Comparison of ENCODE assay signal across 12 mouse cellular contexts in genomic region chr11:96299781-96300180, GRCm38 (mm10). TPM values are rescaled to one million over a fixed set of nuclear protein-coding genes. Genes with fewer than 3 reads are reported as not detected.
A peak's percentile ranks its signal among the peaks of the same experiment; 100 is the strongest.
DNase-seq lines count a peak whose midpoint lies in the region; ATAC-seq and TF ChIP-seq lines count a peak whose summit lies in the region.
"Had no signal": no experiment of that assay in that cellular context is flagged by ENCODE, and none has a peak within 500 bp of the region (broad histone marks: within the 10 kb centered on the region; RNA-seq: fewer than 3 reads in every experiment).

No protein-coding gene starts in this region.

- 14% methylated on average over 9 of the region's 9 CpGs for WGBS in kidney, postnatal 0 days
- WGBS in intestine, postnatal 0 days: 8% methylated on average over 9 of the region's 9 CpGs
- 15% methylated on average over 9 of the region's 9 CpGs for WGBS in small intestine, adult 2 months

- TF ChIP-seq POLR2A in small intestine, adult 2 months (IDR thresholded peaks at IDR 0.05; ENCODE audit: low read depth, low read length): no peak

- no peaks in the 10 kb centered on the region for H3K27me3 ChIP-seq in kidney, postnatal 0 days (ENCODE audit: insufficient read depth, low read length)
- H3K27me3 ChIP-seq in intestine, postnatal 0 days (replicated peaks; ENCODE audit: control insufficient read depth, insufficient read depth, low read length): peaks cover 83% of the 10 kb centered on the region
- H3K27me3 ChIP-seq in small intestine, adult 2 months (ENCODE audit: control insufficient read depth, insufficient read depth, low read length): peaks cover 84% of the 10 kb centered on the region

- H3K9ac ChIP-seq in kidney, postnatal 0 days (ENCODE audit: low read depth, low read length): peak overlapping the region; percentile 98
- peak overlapping the region; percentile 70; the same call in 1 of the 2 replicates for H3K9ac ChIP-seq in intestine, postnatal 0 days (ENCODE audit: low read depth, low read length)

- H3K4me2 ChIP-seq in kidney, postnatal 0 days (ENCODE audit: low read length): peak overlapping the region; percentile 96
- H3K4me2 ChIP-seq in intestine, postnatal 0 days (replicated peaks; ENCODE audit: low read depth): peak overlapping the region; percentile 82

- DNase-seq in adrenal gland, postnatal 14 days: peak; percentile 32
- DNase-seq in adrenal gland, postnatal 36 days: no peak
- no peak for DNase-seq in kidney, postnatal 0 days (ENCODE audit: low spot score)
- no peak for DNase-seq in kidney, adult 18-20 months
- DNase-seq in frontal cortex, postnatal 14 days (ENCODE audit: low spot score in 2 of 2): no peak
- DNase-seq: thymus, adult 2 months had no signal

- H3K4me3 ChIP-seq in kidney, postnatal 0 days (replicated peaks; ENCODE audit: low read depth, low read length): peak overlapping the region; percentile 83
- H3K4me3 ChIP-seq in intestine, postnatal 0 days (ENCODE audit: low read depth, low read length): peak overlapping the region; percentile 53
- peak overlapping the region; percentile 67 for H3K4me3 ChIP-seq in small intestine, adult 2 months (ENCODE audit: low read depth, low read length)

- ATAC-seq in kidney, postnatal 0 days (replicated peaks; ENCODE audit: low FRiP score, low read depth): no peak
- no peak for ATAC-seq in intestine, postnatal 0 days
- no peak for ATAC-seq in megakaryocyte-erythroid progenitor cell, adult 5-6 weeks (replicated peaks; ENCODE audit: low FRiP score, low TSS enrichment, poor library complexity, severe bottlenecking)

- H3K36me3 ChIP-seq in kidney, postnatal 0 days (ENCODE audit: insufficient read depth, low read length): 0 out of 2 replicates have a peak, but pooled peaks cover 5% of the 10 kb centered on the region
- no peaks in the 10 kb centered on the region for H3K36me3 ChIP-seq in intestine, postnatal 0 days (ENCODE audit: control insufficient read depth, insufficient read depth)
- no peaks in the 10 kb centered on the region for H3K36me3 ChIP-seq in small intestine, adult 2 months (ENCODE audit: control insufficient read depth, insufficient read depth, low read length)
- H3K36me3 ChIP-seq: forebrain, embryonic 10.5 days had no signal

- TF ChIP-seq CTCF in kidney, postnatal 0 days (IDR thresholded peaks at IDR 0.05; ENCODE audit: low read depth): no peak
- no peak for TF ChIP-seq CTCF in intestine, postnatal 0 days (IDR thresholded peaks at IDR 0.05; ENCODE audit: low read depth)
- TF ChIP-seq CTCF in small intestine, adult 2 months (IDR thresholded peaks at IDR 0.05; ENCODE audit: extremely low read depth, insufficient read length, insufficient replicate concordance, low read depth, low read length): no peak

- peaks cover 24% of the 10 kb centered on the region for H3K4me1 ChIP-seq in kidney, postnatal 0 days (replicated peaks; ENCODE audit: insufficient read depth, low read length)
- H3K4me1 ChIP-seq in intestine, postnatal 0 days (replicated peaks; ENCODE audit: control insufficient read depth, insufficient read depth, low read length): no peaks in the 10 kb centered on the region; the same call in 1 of the 2 replicates
- H3K4me1 ChIP-seq in small intestine, adult 2 months (ENCODE audit: control insufficient read depth, insufficient read depth, insufficient read length, low read length): peaks cover 7% of the 10 kb centered on the region; the same call in 1 of the 2 replicates

- H3K27ac ChIP-seq in kidney, postnatal 0 days: peak overlapping the region; percentile 92
- H3K27ac ChIP-seq in intestine, postnatal 0 days (ENCODE audit: low read depth, low read length): peak overlapping the region; percentile 60; the same call in 1 of the 2 replicates
- no peak overlapping the region for H3K27ac ChIP-seq in small intestine, adult 2 months (ENCODE audit: insufficient read depth, low read depth, low read length)
- H3K27ac ChIP-seq: forebrain, embryonic 10.5 days had no signal

- no peaks in the 10 kb centered on the region for H3K9me3 ChIP-seq in kidney, postnatal 0 days (replicated peaks; ENCODE audit: low read length)
- H3K9me3 ChIP-seq in intestine, postnatal 0 days (ENCODE audit: control insufficient read depth): no peaks in the 10 kb centered on the region
- H3K9me3 ChIP-seq: forebrain, embryonic 10.5 days had no signal

RNA-seq across cellular contexts. Expression of gene Hoxb5, which starts 3.4 kb away (rescaled TPM):
- 17.1 and 18.7 TPM in 2 replicates for total RNA-seq in adrenal gland, postnatal 14 days (2021)
- total RNA-seq in adrenal gland, postnatal 36 days (2021): 10 to 100 TPM; 16.1 to 27.0 TPM
- polyA plus RNA-seq in kidney, postnatal 0 days (2015; fragmentation: Nextera tagmentation; extraction: Ambion mirVana): 10.2 and 12.9 TPM in 2 replicates
- polyA plus RNA-seq in intestine, postnatal 0 days (2015; fragmentation: Nextera tagmentation; extraction: Ambion mirVana): 14.7 and 15.8 TPM in 2 replicates
- polyA plus RNA-seq in small intestine, adult 2 months (2012; rRNA removed): 1.8 and 3.2 TPM in 2 replicates
- not detected in 2 replicates for total RNA-seq in megakaryocyte-erythroid progenitor cell, adult 5-6 weeks (2014; fragmentation: Nextera tagmentation)
- total RNA-seq in megakaryocyte-erythroid progenitor cell, adult 5-6 weeks (2017): not detected in 2 replicates
- total RNA-seq: left cerebral cortex, adult 8-10 months; neutrophil, adult 5-6 weeks had no signal
- polyA plus RNA-seq: forebrain, embryonic 10.5 days had no signal

RNA-seq across cellular contexts. Expression of gene Hoxb6, which starts 7.5 kb away (rescaled TPM):
- total RNA-seq in adrenal gland, postnatal 14 days (2021): 35.7 and 39.8 TPM in 2 replicates
- total RNA-seq in adrenal gland, postnatal 36 days (2021): 10 to 100 TPM; 43.9 to 62.2 TPM
- 45.0 and 47.8 TPM in 2 replicates for polyA plus RNA-seq in kidney, postnatal 0 days (2015; fragmentation: Nextera tagmentation; extraction: Ambion mirVana)
- polyA plus RNA-seq in intestine, postnatal 0 days (2015; fragmentation: Nextera tagmentation; extraction: Ambion mirVana): 5.7 and 6.4 TPM in 2 replicates
- 1.0 and 8.3 TPM in 2 replicates for polyA plus RNA-seq in small intestine, adult 2 months (2012; rRNA removed)
- total RNA-seq in megakaryocyte-erythroid progenitor cell, adult 5-6 weeks (2014; fragmentation: Nextera tagmentation): not detected in 2 replicates
- total RNA-seq in megakaryocyte-erythroid progenitor cell, adult 5-6 weeks (2017): 0.72 TPM in 1 of 2 replicates, not detected in the other
- total RNA-seq: left cerebral cortex, adult 8-10 months; neutrophil, adult 5-6 weeks had no signal
- polyA plus RNA-seq: forebrain, embryonic 10.5 days had no signal

RNA-seq across cellular contexts. Expression of gene Hoxb7, which starts 13.4 kb away (rescaled TPM):
- total RNA-seq in adrenal gland, postnatal 14 days (2021): 34.3 and 37.8 TPM in 2 replicates
- 10 to 100 TPM; 35.5 to 49.8 TPM for total RNA-seq in adrenal gland, postnatal 36 days (2021)
- 56.1 and 58.9 TPM in 2 replicates for polyA plus RNA-seq in kidney, postnatal 0 days (2015; fragmentation: Nextera tagmentation; extraction: Ambion mirVana)
- 7.6 and 8.5 TPM in 2 replicates for polyA plus RNA-seq in intestine, postnatal 0 days (2015; fragmentation: Nextera tagmentation; extraction: Ambion mirVana)
- polyA plus RNA-seq in small intestine, adult 2 months (2012; rRNA removed): 0.17 and 1.5 TPM in 2 replicates
- not detected in 2 replicates for total RNA-seq in megakaryocyte-erythroid progenitor cell, adult 5-6 weeks (2014; fragmentation: Nextera tagmentation)
- total RNA-seq in megakaryocyte-erythroid progenitor cell, adult 5-6 weeks (2017): not detected in 2 replicates
- total RNA-seq: left cerebral cortex, adult 8-10 months; neutrophil, adult 5-6 weeks had no signal
- polyA plus RNA-seq: forebrain, embryonic 10.5 days had no signal

RNA-seq across cellular contexts. Expression of gene Hoxb8, which starts 18.1 kb away (rescaled TPM):
- 56.7 and 59.4 TPM in 2 replicates for total RNA-seq in adrenal gland, postnatal 14 days (2021)
- 10 to 100 TPM; 59.4 to 80.5 TPM for total RNA-seq in adrenal gland, postnatal 36 days (2021)
- polyA plus RNA-seq in kidney, postnatal 0 days (2015; fragmentation: Nextera tagmentation; extraction: Ambion mirVana): 8.7 and 12.2 TPM in 2 replicates
- 1.0 and 1.1 TPM in 2 replicates for polyA plus RNA-seq in intestine, postnatal 0 days (2015; fragmentation: Nextera tagmentation; extraction: Ambion mirVana)
- 0.38 and 5.3 TPM in 2 replicates for polyA plus RNA-seq in small intestine, adult 2 months (2012; rRNA removed)
- total RNA-seq in megakaryocyte-erythroid progenitor cell, adult 5-6 weeks (2014; fragmentation: Nextera tagmentation): not detected in 2 replicates
- total RNA-seq in megakaryocyte-erythroid progenitor cell, adult 5-6 weeks (2017): not detected in 2 replicates
- total RNA-seq: left cerebral cortex, adult 8-10 months; neutrophil, adult 5-6 weeks had no signal
- polyA plus RNA-seq: forebrain, embryonic 10.5 days had no signal

RNA-seq across cellular contexts. Expression of gene Hoxb4, which starts 18.3 kb away (rescaled TPM):
- 14.0 and 15.7 TPM in 2 replicates for total RNA-seq in adrenal gland, postnatal 14 days (2021)
- 10 to 100 TPM; 15.6 to 20.9 TPM for total RNA-seq in adrenal gland, postnatal 36 days (2021)
- polyA plus RNA-seq in kidney, postnatal 0 days (2015; fragmentation: Nextera tagmentation; extraction: Ambion mirVana): 3.6 and 3.8 TPM in 2 replicates
- 1.1 and 1.5 TPM in 2 replicates for polyA plus RNA-seq in intestine, postnatal 0 days (2015; fragmentation: Nextera tagmentation; extraction: Ambion mirVana)
- polyA plus RNA-seq in small intestine, adult 2 months (2012; rRNA removed): 1.4 and 2.9 TPM in 2 replicates
- total RNA-seq in megakaryocyte-erythroid progenitor cell, adult 5-6 weeks (2014; fragmentation: Nextera tagmentation): 0.12 and 0.66 TPM in 2 replicates
- total RNA-seq in megakaryocyte-erythroid progenitor cell, adult 5-6 weeks (2017): 0.70 and 1.9 TPM in 2 replicates
- polyA plus RNA-seq: forebrain, embryonic 10.5 days had no signal

Comparison
In these comparisons a context has a peak if more than half of its experiments do, and no peak if none do; other contexts are left out.
1. RNA of gene Hoxb5, which starts 3.4 kb away (total RNA-seq): 16.1 to 27.0 TPM in adrenal gland, postnatal 36 days and 17.1 to 18.7 TPM in adrenal gland, postnatal 14 days; not detected in megakaryocyte-erythroid progenitor cell, adult 5-6 weeks; every median in the first group is over 10 times any median in the second.
2. RNA of gene Hoxb6, which starts 7.5 kb away (total RNA-seq): 43.9 to 62.2 TPM in adrenal gland, postnatal 36 days and 35.7 to 39.8 TPM in adrenal gland, postnatal 14 days; 0.72 TPM in megakaryocyte-erythroid progenitor cell, adult 5-6 weeks; every median in the first group is over 10 times any median in the second.
3. RNA of gene Hoxb7, which starts 13.4 kb away (total RNA-seq): 35.5 to 49.8 TPM in adrenal gland, postnatal 36 days and 34.3 to 37.8 TPM in adrenal gland, postnatal 14 days; not detected in megakaryocyte-erythroid progenitor cell, adult 5-6 weeks; every median in the first group is over 10 times any median in the second.
4. Peak in every context shown above with its lines, with median percentiles within 50 percentile points of each other: H3K4me3 ChIP-seq.